Mouse (Mus musculus): ENCODE data around the gene Prim2. TPM values are rescaled to one million over a fixed set of nuclear protein-coding genes. Genes with fewer than 3 reads are reported as not detected.

Prim2 gene
- total RNA-seq, 1 experiment from 2014 or later = 8.4 TPM

GRCm38 (mm10) chr1:33490220-33490619, 179.4 kb downstream of the Prim2 start:
- DNase-seq = no peak

GRCm38 (mm10) chr1:33488372-33488771, 181.2 kb downstream of the Prim2 start:
- no peak for DNase-seq

GRCm38 (mm10) chr1:33483746-33484145, 185.8 kb downstream of the Prim2 start:
- no peak for DNase-seq

GRCm38 (mm10) chr1:33480382-33480781, 189.2 kb downstream of the Prim2 start:
- no peak for DNase-seq

GRCm38 (mm10) chr1:33471069-33471468, 198.5 kb downstream of the Prim2 start:
- no peak for DNase-seq

- DNase-seq = no peak
Observed at GRCm38 (mm10) chr1:33470222-33470621, 199.4 kb downstream of the Prim2 start.

GRCm38 (mm10) chr1:33464234-33464633, 205.4 kb downstream of the Prim2 start:
- DNase-seq = no peak

GRCm38 (mm10) chr1:33460703-33461102, 208.9 kb downstream of the Prim2 start:
- DNase-seq = no peak

GRCm38 (mm10) chr1:33460262-33460661, 209.3 kb downstream of the Prim2 start:
- DNase-seq = no peak

GRCm38 (mm10) chr1:33458950-33459349, 210.6 kb downstream of the Prim2 start:
- DNase-seq = no peak

- DNase-seq = no peak
Observed at GRCm38 (mm10) chr1:33454251-33454650, 215.3 kb downstream of the Prim2 start.

GRCm38 (mm10) chr1:33453299-33453698, 216.3 kb downstream of the Prim2 start:
- no peak for DNase-seq

GRCm38 (mm10) chr1:33447179-33447578, 222.4 kb downstream of the Prim2 start:
- no peak for DNase-seq

- DNase-seq = no peak
Observed at GRCm38 (mm10) chr1:33436167-33436566, 233.4 kb downstream of the Prim2 start.

Other genes starting within 250 kb of the Prim2 start
- gene Rab23, start 50.1 kb upstream of the Prim2 start, total RNA-seq (2021) = 12.0 and 15.2 TPM in 2 replicates
- gene Bag2, start 88.0 kb upstream of the Prim2 start, total RNA-seq (2021) = 17.8 and 18.7 TPM in 2 replicates
- gene Zfp451, start 144.8 kb upstream of the Prim2 start, total RNA-seq (2021) = 31.6 and 33.2 TPM in 2 replicates
- gene Bend6, start 238.0 kb upstream of the Prim2 start, total RNA-seq (2021) = 0.85 and 1.8 TPM in 2 replicates
- gene Dst, start 238.4 kb upstream of the Prim2 start, total RNA-seq (2021) = 115 and 125 TPM in 2 replicates

Measured in adrenal gland, postnatal 14 days (tissue).